8 mouse cellular contexts compared by ENCODE assay signal in genomic region chr12:70937571-70938384, GRCm38 (mm10). TPM values are rescaled to one million over a fixed set of nuclear protein-coding genes. Genes with fewer than 3 reads are reported as not detected.
DNase-seq lines count a peak whose midpoint lies in the region; ATAC-seq and TF ChIP-seq lines count a peak whose summit lies in the region.

Gene Actr10, plus strand, starts transcription at chr12:70937857.

- H3K36me3 ChIP-seq in embryonic facial prominence, embryonic 15.5 days: peaks cover 11% of the 10 kb centered on the region; the same call in 1 of the 2 replicates
- H3K36me3 ChIP-seq in kidney, embryonic 14.5 days (ENCODE audit: control insufficient read depth, insufficient read depth, low read length): peaks cover 12% of the 10 kb centered on the region
- H3K36me3 ChIP-seq in limb, embryonic 15.5 days: peaks cover 12% of the 10 kb centered on the region

- peak; percentile 66; the same call in 1 of the 2 replicates for TF ChIP-seq POLR2A in bone marrow, adult 2 months (IDR thresholded peaks at IDR 0.05; ENCODE audit: borderline replicate concordance, control insufficient read depth, low read depth, low read length)

- peak within 1 kb of the TSS; percentile 69 for H3K27ac ChIP-seq in bone marrow, adult 2 months (ENCODE audit: control insufficient read depth, insufficient read depth, low read depth, low read length, poor library complexity)
- peak within 1 kb of the TSS; percentile 96 for H3K27ac ChIP-seq in embryonic facial prominence, embryonic 15.5 days (replicated peaks)
- peak within 1 kb of the TSS; percentile 86; the same call in 1 of the 2 replicates for H3K27ac ChIP-seq in kidney, embryonic 14.5 days (ENCODE audit: low read depth, low read length)
- H3K27ac ChIP-seq in limb, embryonic 15.5 days: peak within 1 kb of the TSS; percentile 93

- H3K4me3 ChIP-seq in bone marrow, adult 2 months (replicated peaks; ENCODE audit: control insufficient read depth, low read depth, low read length): peak within 1 kb of the TSS; percentile 92
- H3K4me3 ChIP-seq in embryonic facial prominence, embryonic 15.5 days (replicated peaks): peak within 1 kb of the TSS; percentile 87
- H3K4me3 ChIP-seq in kidney, embryonic 14.5 days (ENCODE audit: low read length): peak within 1 kb of the TSS; percentile 97
- H3K4me3 ChIP-seq in limb, embryonic 15.5 days: peak within 1 kb of the TSS; percentile 58

- peak; percentile 96 for ATAC-seq in embryonic facial prominence, embryonic 15.5 days (ENCODE audit: insufficient number of reproducible peaks, low FRiP score, low TSS enrichment, low read depth)
- ATAC-seq in kidney, embryonic 14.5 days (ENCODE audit: low FRiP score, low TSS enrichment): peak; percentile 98
- peak; percentile 96 for ATAC-seq in limb, embryonic 15.5 days (ENCODE audit: insufficient number of reproducible peaks, low FRiP score, low TSS enrichment, low read depth)

- peak; percentile 93 for DNase-seq in 416B (ENCODE audit: low read depth)
- DNase-seq in heart, adult 9 months (ENCODE audit: low spot score in 2 of 2): peak; percentile 90 to 91
- DNase-seq in monocyte, adult 2 months (ENCODE audit: low read depth in 1 of 2, low spot score in 2 of 2): peak; percentile 54 to 84
- peak; percentile 85 to 89 for DNase-seq in spleen, postnatal 36 days (ENCODE audit: low spot score in 2 of 2)

- under 1% methylated on average over 59 of the region's 59 CpGs for WGBS in bone marrow, adult 2 months
- under 1% methylated on average over 55 of the region's 59 CpGs for WGBS in embryonic facial prominence, embryonic 15.5 days
- WGBS in kidney, embryonic 14.5 days: under 1% methylated on average over 59 of the region's 59 CpGs
- WGBS in limb, embryonic 15.5 days: under 1% methylated on average over 58 of the region's 59 CpGs

- TF ChIP-seq CTCF in bone marrow, adult 2 months (IDR thresholded peaks at IDR 0.05; ENCODE audit: control insufficient read depth, insufficient read depth, low read length): no peak

- H3K27me3 ChIP-seq in embryonic facial prominence, embryonic 15.5 days: no peaks in the 10 kb centered on the region
- no peaks in the 10 kb centered on the region for H3K27me3 ChIP-seq in kidney, embryonic 14.5 days (ENCODE audit: control insufficient read depth, insufficient read depth, low read length)
- no peaks in the 10 kb centered on the region for H3K27me3 ChIP-seq in limb, embryonic 15.5 days

- no peaks in the 10 kb centered on the region; the same call in 1 of the 2 replicates for H3K4me1 ChIP-seq in bone marrow, adult 2 months (ENCODE audit: control insufficient read depth, insufficient read depth, low read length)
- H3K4me1 ChIP-seq in embryonic facial prominence, embryonic 15.5 days: 0 out of 2 replicates have a peak, but pooled peaks cover 3% of the 10 kb centered on the region
- no peaks in the 10 kb centered on the region; the same call in 1 of the 2 replicates for H3K4me1 ChIP-seq in kidney, embryonic 14.5 days (ENCODE audit: control insufficient read depth, insufficient read depth, low read length)
- H3K4me1 ChIP-seq in limb, embryonic 15.5 days: no peaks in the 10 kb centered on the region; the same call in 1 of the 2 replicates

- H3K9ac ChIP-seq in embryonic facial prominence, embryonic 15.5 days: peak within 1 kb of the TSS; percentile 77
- peak within 1 kb of the TSS; percentile 87 for H3K9ac ChIP-seq in kidney, embryonic 14.5 days (ENCODE audit: low read depth, low read length)
- H3K9ac ChIP-seq in limb, embryonic 15.5 days: peak within 1 kb of the TSS; percentile 83

- no peaks in the 10 kb centered on the region for H3K9me3 ChIP-seq in embryonic facial prominence, embryonic 15.5 days (replicated peaks)
- H3K9me3 ChIP-seq in kidney, embryonic 14.5 days (ENCODE audit: control insufficient read depth, low read length): no peaks in the 10 kb centered on the region; the same call in 1 of the 2 replicates
- H3K9me3 ChIP-seq in limb, embryonic 15.5 days: no peaks in the 10 kb centered on the region

- peak within 1 kb of the TSS; percentile 57 for H3K4me2 ChIP-seq in embryonic facial prominence, embryonic 15.5 days (replicated peaks)
- H3K4me2 ChIP-seq in kidney, embryonic 14.5 days (replicated peaks; ENCODE audit: low read depth, low read length): peak within 1 kb of the TSS; percentile 48
- peak within 1 kb of the TSS; percentile 55 for H3K4me2 ChIP-seq in limb, embryonic 15.5 days

RNA-seq across cellular contexts. Expression of gene Actr10, which starts in this region (rescaled TPM):
- 35.6 and 59.6 TPM in 2 replicates for polyA plus RNA-seq in bone marrow, adult 2 months (2011; ENCODE audit: insufficient read depth, insufficient read length, low replicate concordance, missing spikeins)
- polyA plus RNA-seq in embryonic facial prominence, embryonic 15.5 days (2015; fragmentation: Nextera tagmentation; extraction: Ambion mirVana): 215 TPM in 2 replicates
- 249 and 257 TPM in 2 replicates for polyA plus RNA-seq in kidney, embryonic 14.5 days (2014; fragmentation: Nextera tagmentation; extraction: Ambion mirVana)
- polyA plus RNA-seq in limb, embryonic 15.5 days (2015; fragmentation: Nextera tagmentation; extraction: Ambion mirVana): 229 and 230 TPM in 2 replicates

Comparison
In these comparisons a context has a peak if more than half of its experiments do, and no peak if none do; other contexts are left out.
1. Peak in every context shown above with its lines: DNase-seq, ATAC-seq, H3K4me3 ChIP-seq and H3K27ac ChIP-seq.